Mouse (Mus musculus) embryonic facial prominence, embryonic 12.5 days (tissue): ENCODE measurements around the gene Cacna1i. TPM values are rescaled to one million over a fixed set of nuclear protein-coding genes. Genes with fewer than 3 reads are reported as not detected.
A peak's percentile ranks its signal among the peaks of the same experiment; 100 is the strongest.

Experiments used
- ATAC-seq: fragments of 200-750 bp; cut with Nextera tagmentation; 2 replicates; pipeline ENCODE4 v1.8.0; 2017; ENCODE audit not compliant: insufficient number of reproducible peaks, insufficient read depth, low FRiP score, low TSS enrichment
- H3K27ac ChIP-seq: fragments of 300-500 bp; sonication (generic); 2 replicates; pipeline ENCODE4 v1.5.1; 2016; ENCODE audit warnings: mild to moderate bottlenecking
- H3K27me3 ChIP-seq: fragments of 300-500 bp; sonication (generic); 2 replicates; pipeline ENCODE4 v1.6.1; 2016; ENCODE audit warnings: mild to moderate bottlenecking, moderate library complexity
- H3K36me3 ChIP-seq: fragments of 300-500 bp; sonication (generic); 2 replicates; pipeline ENCODE4 v1.6.1; 2016; ENCODE audit warnings: mild to moderate bottlenecking
- H3K4me1 ChIP-seq: fragments of 300-500 bp; sonication (generic); 2 replicates; pipeline ENCODE4 v1.6.1; 2016
- H3K4me2 ChIP-seq: fragments of 300-500 bp; sonication (generic); replicated peaks from 2 replicates; pipeline ENCODE4 v1.6.1; 2016; ENCODE audit warnings: mild to moderate bottlenecking, moderate library complexity
- H3K4me3 ChIP-seq: fragments of 300-500 bp; sonication (generic); 2 replicates; pipeline ENCODE4 v1.5.1; 2016; ENCODE audit warnings: mild to moderate bottlenecking
- H3K9ac ChIP-seq: fragments of 300-500 bp; sonication (generic); 2 replicates; pipeline ENCODE4 v1.6.1; 2016; ENCODE audit warnings: mild to moderate bottlenecking, moderate library complexity
- H3K9me3 ChIP-seq: fragments of 300-500 bp; sonication (generic); 2 replicates; pipeline ENCODE4 v1.6.1; 2016; ENCODE audit warnings: mild to moderate bottlenecking, moderate library complexity
- WGBS: fragments of 180-500 bp; shearing (Covaris S2); methylation state at CpG from one replicate; pipeline ENCODE4 v1.1.7; 2016; 5-methylcytosine and 5-hydroxymethylcytosine counted together
- polyA plus RNA-seq: library from polyadenylated mRNA; unstranded; fragments of >200 nt; fragmentation: Nextera tagmentation; extraction: Ambion mirVana; gene quantifications from 2 replicates; pipeline ENCODE4 v1.2.1, GENCODE M21; 2016

Cacna1i gene
- polyA plus RNA-seq, 1 experiment from 2014 or later: 0.01 TPM

- ATAC-seq: no peak
- no peaks in the 10 kb centered on the region for H3K27me3 ChIP-seq
- H3K36me3 ChIP-seq: no peaks in the 10 kb centered on the region
- H3K9ac ChIP-seq: no peak overlapping the region
- H3K4me2 ChIP-seq: no peak overlapping the region
- WGBS: 39% methylated on average over 10 of the region's 10 CpGs
- H3K9me3 ChIP-seq: no peaks in the 10 kb centered on the region
- H3K27ac ChIP-seq: no peak overlapping the region
- no peak overlapping the region for H3K4me3 ChIP-seq
- H3K4me1 ChIP-seq: no peaks in the 10 kb centered on the region
Observed at GRCm38 (mm10) chr15:80343031-80343430, 56.0 kb downstream of the Cacna1i start.

DNA sequence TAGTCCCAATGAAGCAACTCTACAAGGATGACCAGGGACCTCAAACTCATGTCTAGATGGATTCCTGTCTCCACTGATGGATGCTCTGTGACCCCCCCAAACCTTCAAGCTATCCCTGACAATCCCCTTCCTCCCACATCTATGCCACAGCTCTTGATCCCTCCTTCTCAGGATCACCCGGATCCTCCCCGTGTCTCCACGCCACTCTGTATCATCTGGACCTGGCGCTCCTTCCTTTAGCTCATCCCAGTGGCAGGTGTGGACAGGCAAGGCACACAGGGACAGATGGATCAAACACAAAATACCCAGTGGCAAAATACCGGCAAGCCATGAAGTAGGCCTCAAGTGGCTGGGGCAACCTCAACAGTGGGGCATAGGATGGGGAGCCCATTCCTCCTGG, 56.7 kb downstream of the Cacna1i start:
- no peaks in the 10 kb centered on the region for H3K9me3 ChIP-seq
- no peak overlapping the region for H3K4me3 ChIP-seq
- H3K27ac ChIP-seq: no peak overlapping the region
- H3K27me3 ChIP-seq: no peaks in the 10 kb centered on the region
- H3K4me2 ChIP-seq: no peak overlapping the region
- ATAC-seq: no peak
- H3K36me3 ChIP-seq: no peaks in the 10 kb centered on the region
- no peak overlapping the region for H3K9ac ChIP-seq
- H3K4me1 ChIP-seq: no peaks in the 10 kb centered on the region
- 94% methylated on average over 5 of the region's 5 CpGs for WGBS

DNA sequence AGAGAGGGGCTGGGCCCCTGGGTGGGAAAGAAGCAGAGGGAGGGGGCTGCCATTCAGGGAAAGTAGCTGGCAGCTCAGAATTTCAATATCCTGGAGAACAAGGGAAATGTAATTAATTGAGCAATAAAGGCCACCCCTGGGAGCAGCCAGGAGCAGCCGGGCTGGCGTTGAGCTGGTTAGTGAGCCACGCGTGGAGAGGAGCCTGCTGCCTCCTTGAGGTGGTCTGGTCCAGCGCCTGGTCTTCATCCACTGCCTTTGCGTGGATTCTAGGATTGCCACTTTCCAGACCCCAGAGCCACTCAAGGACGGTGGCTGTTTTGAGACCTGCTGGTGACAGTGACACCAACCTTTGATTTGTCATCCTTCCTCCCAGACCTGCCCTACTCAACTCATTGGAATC, 59.5 kb downstream of the Cacna1i start:
- Histone ChIP-seq H3K4me3 (no peak overlapping the region), H3K4me2 (no peak overlapping the region), H3K4me1 (no peaks in the 10 kb centered on the region), H3K9me3 (no peaks in the 10 kb centered on the region), H3K27ac (no peak overlapping the region), H3K36me3 (no peaks in the 10 kb centered on the region), H3K27me3 (no peaks in the 10 kb centered on the region), H3K9ac (no peak overlapping the region)
- 80% methylated on average over 7 of the region's 7 CpGs for WGBS
- ATAC-seq: no peak

- 81% methylated on average over 5 of the region's 5 CpGs for WGBS
- no peak overlapping the region for H3K4me2 ChIP-seq
- H3K27me3 ChIP-seq: no peaks in the 10 kb centered on the region
- H3K27ac ChIP-seq: no peak overlapping the region
- H3K9ac ChIP-seq: no peak overlapping the region
- H3K4me3 ChIP-seq: no peak overlapping the region
- no peaks in the 10 kb centered on the region for H3K36me3 ChIP-seq
- H3K9me3 ChIP-seq: no peaks in the 10 kb centered on the region
- no peaks in the 10 kb centered on the region for H3K4me1 ChIP-seq
- ATAC-seq: no peak
Observed at GRCm38 (mm10) chr15:80350431-80350830, 63.4 kb downstream of the Cacna1i start.

- Histone ChIP-seq H3K9ac (no peak overlapping the region), H3K36me3 (no peaks in the 10 kb centered on the region), H3K4me3 (no peak overlapping the region), H3K27me3 (no peaks in the 10 kb centered on the region), H3K9me3 (no peaks in the 10 kb centered on the region), H3K4me1 (no peaks in the 10 kb centered on the region), H3K4me2 (no peak overlapping the region), H3K27ac (no peak overlapping the region)
- WGBS: 89% methylated on average over 19 of the region's 19 CpGs
- ATAC-seq: no peak
Observed at GRCm38 (mm10) chr15:80358798-80359197, 71.8 kb downstream of the Cacna1i start.

GRCm38 (mm10) chr15:80361780-80362508, 74.9 kb downstream of the Cacna1i start:
- H3K27ac ChIP-seq: no peak overlapping the region
- H3K9ac ChIP-seq: no peak overlapping the region
- no peak overlapping the region for H3K4me3 ChIP-seq
- peaks cover 3% of the 10 kb centered on the region; the same call in 1 of the 2 replicates for H3K27me3 ChIP-seq
- peaks cover 5% of the 10 kb centered on the region; the same call in 1 of the 2 replicates for H3K4me1 ChIP-seq
- no peaks in the 10 kb centered on the region for H3K9me3 ChIP-seq
- ATAC-seq: no peak
- H3K4me2 ChIP-seq: no peak overlapping the region
- no peaks in the 10 kb centered on the region for H3K36me3 ChIP-seq
- WGBS: 88% methylated on average over 15 of the region's 15 CpGs

DNA sequence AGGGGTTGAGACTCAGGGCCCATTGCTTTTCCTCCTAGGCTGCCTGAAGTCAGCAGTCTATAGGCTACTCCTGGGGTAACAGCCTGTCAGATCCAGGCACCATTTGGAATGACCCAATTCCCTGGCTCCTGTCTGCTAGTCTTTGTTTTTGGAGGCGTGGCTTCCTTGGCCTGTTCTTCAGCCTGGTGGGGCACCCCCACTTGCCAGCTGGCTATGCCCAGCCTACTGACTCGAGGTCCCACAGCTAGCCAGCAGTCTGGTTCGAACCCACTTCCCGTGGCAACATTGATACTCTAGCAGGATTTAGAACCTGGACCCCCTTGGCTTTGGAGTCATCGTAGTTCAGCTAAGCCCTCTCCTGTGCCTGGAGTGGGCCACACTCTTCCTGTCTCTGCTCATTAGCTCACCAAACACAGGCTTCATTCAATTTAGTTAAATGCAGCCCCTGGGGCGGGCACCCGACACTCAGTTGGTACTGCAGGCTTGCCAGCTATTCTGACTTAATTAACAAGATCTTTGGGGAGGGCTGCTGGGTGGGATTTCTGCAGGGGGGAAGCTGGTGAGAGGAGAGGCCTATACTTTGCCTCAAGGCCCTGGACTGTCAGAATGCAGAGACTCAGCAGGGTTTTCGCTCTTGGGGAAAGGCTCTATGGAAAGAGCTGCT, 75.6 kb downstream of the Cacna1i start:
- no peak for ATAC-seq
- H3K4me1 ChIP-seq: peaks cover 9% of the 10 kb centered on the region; the same call in 1 of the 2 replicates
- 55% methylated on average over 8 of the region's 8 CpGs for WGBS

DNA sequence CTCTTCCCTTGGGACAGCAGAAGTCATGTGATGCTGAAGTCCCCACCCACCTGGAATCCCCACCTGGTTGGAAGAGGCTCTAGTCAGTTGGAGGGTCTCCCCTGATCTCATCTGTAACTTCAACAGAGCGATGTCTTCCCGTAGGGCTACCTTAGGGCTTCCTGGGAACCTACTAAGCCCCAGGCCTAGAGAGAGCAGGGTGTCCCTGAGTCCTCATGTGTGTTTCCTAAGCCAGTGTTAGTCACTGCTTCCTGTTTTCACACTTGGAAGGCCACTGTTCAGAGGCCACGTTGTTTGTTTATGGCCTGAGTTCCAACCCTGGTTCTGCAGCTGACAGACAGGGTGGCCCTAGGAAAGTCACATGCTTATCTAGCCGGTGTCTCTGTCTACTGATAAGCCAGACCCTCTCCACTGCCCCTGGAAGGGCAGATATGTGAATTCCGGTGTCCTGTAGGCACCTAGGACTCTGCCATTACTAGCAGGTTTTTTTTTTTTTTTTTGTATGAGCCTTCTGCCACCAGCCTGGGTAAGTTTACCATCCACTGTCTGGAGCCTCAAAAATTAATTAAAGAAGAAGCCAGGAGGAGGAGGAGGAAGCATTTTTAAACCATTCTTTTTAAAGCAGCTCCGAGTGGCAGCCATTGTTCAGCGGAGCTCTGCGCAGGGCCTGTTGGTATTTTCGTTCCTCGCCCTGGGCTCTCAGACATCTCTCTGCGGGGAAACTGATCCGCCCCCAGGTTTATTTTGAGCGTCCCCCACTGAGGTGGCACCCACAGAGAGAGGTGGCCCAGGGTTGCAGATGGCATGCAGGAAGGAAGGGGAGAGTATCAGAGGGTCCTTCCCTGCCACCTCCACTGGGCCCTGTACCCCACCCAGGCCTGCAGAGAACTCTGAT, 77.0 kb downstream of the Cacna1i start:
- WGBS: 76% methylated on average over 13 of the region's 13 CpGs
- H3K9ac ChIP-seq: no peak overlapping the region

More for the DNA sequence above, 75.6 kb downstream of the Cacna1i start:
- Histone ChIP-seq H3K4me3 (no peak overlapping the region), H3K4me2 (no peak overlapping the region), H3K9ac (no peak overlapping the region), H3K36me3 (no peaks in the 10 kb centered on the region), H3K9me3 (no peaks in the 10 kb centered on the region), H3K27me3 (peaks cover 3% of the 10 kb centered on the region; the same call in 1 of the 2 replicates), H3K27ac (no peak overlapping the region)

GRCm38 (mm10) chr15:80366899-80367298, 79.9 kb downstream of the Cacna1i start:
- no peak overlapping the region for H3K4me3 ChIP-seq
- H3K9me3 ChIP-seq: no peaks in the 10 kb centered on the region
- 39% methylated on average over 16 of the region's 16 CpGs for WGBS
- no peak overlapping the region for H3K9ac ChIP-seq
- no peak overlapping the region for H3K4me2 ChIP-seq
- peaks cover 9% of the 10 kb centered on the region; the same call in 1 of the 2 replicates for H3K4me1 ChIP-seq
- H3K36me3 ChIP-seq: no peaks in the 10 kb centered on the region
- H3K27me3 ChIP-seq: peaks cover 3% of the 10 kb centered on the region; the same call in 1 of the 2 replicates
- peak overlapping the region; percentile 13; the same call in 1 of the 2 replicates for H3K27ac ChIP-seq
- ATAC-seq: no peak

More for the DNA sequence above, 77.0 kb downstream of the Cacna1i start:
- no peaks in the 10 kb centered on the region for H3K36me3 ChIP-seq
- H3K9me3 ChIP-seq: no peaks in the 10 kb centered on the region
- ATAC-seq: no peak
- H3K4me1 ChIP-seq: peaks cover 9% of the 10 kb centered on the region; the same call in 1 of the 2 replicates
- no peak overlapping the region for H3K4me3 ChIP-seq
- no peak overlapping the region for H3K4me2 ChIP-seq
- H3K27me3 ChIP-seq: peaks cover 3% of the 10 kb centered on the region; the same call in 1 of the 2 replicates
- no peak overlapping the region for H3K27ac ChIP-seq

DNA sequence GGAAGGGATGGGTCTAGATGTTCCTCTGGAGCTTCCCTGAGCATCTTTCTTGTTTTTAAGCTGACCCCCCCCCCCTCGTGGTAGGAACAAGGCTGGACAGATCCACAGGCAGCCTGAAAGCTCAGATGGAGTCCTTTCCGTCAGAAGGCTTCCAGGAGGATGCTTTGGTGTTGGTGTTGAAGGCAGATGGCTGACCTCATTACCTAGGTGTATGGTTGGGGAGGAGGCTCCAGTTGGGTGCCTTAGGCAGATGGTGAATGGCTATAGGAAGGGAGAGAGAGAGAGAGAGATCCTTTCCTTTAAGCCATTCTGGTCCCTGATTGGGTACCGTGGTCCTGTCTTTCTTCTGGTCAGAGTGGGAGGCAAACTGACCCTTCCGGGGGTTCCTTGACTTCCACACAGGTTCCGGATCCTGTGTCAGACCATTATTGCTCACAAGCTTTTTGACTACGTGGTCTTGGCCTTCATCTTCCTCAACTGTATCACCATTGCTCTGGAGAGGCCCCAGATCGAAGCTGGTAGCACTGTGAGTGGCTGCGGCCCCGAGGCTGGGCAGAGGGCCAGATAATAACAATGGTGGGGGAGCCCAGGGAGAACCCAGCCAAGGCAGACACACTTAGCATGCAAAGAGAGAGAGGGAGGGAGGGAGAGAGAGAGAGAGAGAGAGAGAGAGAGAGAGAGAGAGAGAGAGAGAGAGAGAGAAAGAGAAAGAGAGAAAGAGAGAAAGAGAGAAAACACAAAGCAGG, 86.4 kb downstream of the Cacna1i start:
- Histone ChIP-seq H3K9ac (no peak overlapping the region), H3K27ac (no peak overlapping the region), H3K36me3 (no peaks in the 10 kb centered on the region), H3K9me3 (no peaks in the 10 kb centered on the region), H3K27me3 (no peaks in the 10 kb centered on the region), H3K4me3 (no peak overlapping the region), H3K4me1 (no peaks in the 10 kb centered on the region), H3K4me2 (no peak overlapping the region)
- ATAC-seq: no peak
- WGBS: 75% methylated on average over 9 of the region's 9 CpGs

- 72% methylated on average over 4 of the region's 5 CpGs for WGBS
- Histone ChIP-seq H3K36me3 (no peaks in the 10 kb centered on the region), H3K9me3 (no peaks in the 10 kb centered on the region), H3K4me1 (no peaks in the 10 kb centered on the region), H3K27ac (no peak overlapping the region), H3K4me2 (no peak overlapping the region), H3K9ac (no peak overlapping the region), H3K4me3 (no peak overlapping the region), H3K27me3 (no peaks in the 10 kb centered on the region)
- no peak for ATAC-seq
Observed at GRCm38 (mm10) chr15:80374854-80375253, 87.8 kb downstream of the Cacna1i start.
